Mouse (Mus musculus): ENCODE results near the gene Map3k13. TPM values are rescaled to one million over a fixed set of nuclear protein-coding genes. Genes with fewer than 3 reads are reported as not detected.

The Map3k13 gene
- total and polyA plus RNA-seq, 3 experiments, result 0.62 to 0.97 (median 0.96) TPM

GRCm38 (mm10) chr16:21827581-21827980 lies 33.4 kb downstream of the Map3k13 start:
- Histone ChIP-seq H3K27ac (no peak overlapping the region), H3K79me2 (replicated peaks; ENCODE audit: control insufficient read depth, insufficient read depth, low read length) (no peaks in the 10 kb centered on the region), H3K4me1 (ENCODE audit: control insufficient read depth, insufficient read depth, low read length) (0 out of 2 replicates have a peak, but pooled peaks cover 1% of the 10 kb centered on the region), H3K4me3 (no peak overlapping the region), H3K27me3 (ENCODE audit: control insufficient read depth, insufficient read depth, low read length) (no peaks in the 10 kb centered on the region), H3K36me3 (ENCODE audit: control insufficient read depth, insufficient read depth, low read length) (no peaks in the 10 kb centered on the region), H3K9ac (ENCODE audit: low read depth, low read length) (no peak overlapping the region)
- WGBS, result 37% methylated on average over 4 of the region's 4 CpGs
- no peak for DNase-seq
- no peak for TF ChIP-seq CTCF (IDR thresholded peaks at IDR 0.05)
- TF ChIP-seq EP300 (IDR thresholded peaks at IDR 0.05; ENCODE audit: insufficient read depth, low read depth, low read length), result no peak
- TF ChIP-seq POLR2A (IDR thresholded peaks at IDR 0.05; ENCODE audit: insufficient read depth, low read depth, low read length), result no peak
- intact Hi-C loops (cut with DNase I), result no loop called here

GRCm38 (mm10) chr16:21829711-21830110 lies 35.6 kb downstream of the Map3k13 start:
- Histone ChIP-seq H3K4me3 (no peak overlapping the region), H3K27ac (no peak overlapping the region), H3K36me3 (ENCODE audit: control insufficient read depth, insufficient read depth, low read length) (no peaks in the 10 kb centered on the region), H3K4me1 (ENCODE audit: control insufficient read depth, insufficient read depth, low read length) (0 out of 2 replicates have a peak, but pooled peaks cover 1% of the 10 kb centered on the region), H3K9ac (ENCODE audit: low read depth, low read length) (no peak overlapping the region), H3K79me2 (replicated peaks; ENCODE audit: control insufficient read depth, insufficient read depth, low read length) (no peaks in the 10 kb centered on the region), H3K27me3 (ENCODE audit: control insufficient read depth, insufficient read depth, low read length) (no peaks in the 10 kb centered on the region)
- intact Hi-C loops (cut with DNase I), result no loop called here
- TF ChIP-seq EP300 (IDR thresholded peaks at IDR 0.05; ENCODE audit: insufficient read depth, low read depth, low read length) (no peak), POLR2A (IDR thresholded peaks at IDR 0.05; ENCODE audit: insufficient read depth, low read depth, low read length) (no peak), CTCF (IDR thresholded peaks at IDR 0.05) (no peak)
- no peak for DNase-seq
- WGBS, result 30% methylated on average over 5 of the region's 5 CpGs

- no peaks in the 10 kb centered on the region for H3K27me3 ChIP-seq (ENCODE audit: control insufficient read depth, insufficient read depth, low read length)
- intact Hi-C loops (cut with DNase I), result no loop called here
- H3K4me3 ChIP-seq, result no peak overlapping the region
- H3K4me1 ChIP-seq (ENCODE audit: control insufficient read depth, insufficient read depth, low read length), result 0 out of 2 replicates have a peak, but pooled peaks cover 1% of the 10 kb centered on the region
- H3K36me3 ChIP-seq (ENCODE audit: control insufficient read depth, insufficient read depth, low read length), result no peaks in the 10 kb centered on the region
- no peak overlapping the region for H3K27ac ChIP-seq
- no peak overlapping the region for H3K9ac ChIP-seq (ENCODE audit: low read depth, low read length)
- no peak for DNase-seq
- no peaks in the 10 kb centered on the region for H3K79me2 ChIP-seq (replicated peaks; ENCODE audit: control insufficient read depth, insufficient read depth, low read length)
- TF ChIP-seq CTCF (IDR thresholded peaks at IDR 0.05) (no peak), POLR2A (IDR thresholded peaks at IDR 0.05; ENCODE audit: insufficient read depth, low read depth, low read length) (no peak), EP300 (IDR thresholded peaks at IDR 0.05; ENCODE audit: insufficient read depth, low read depth, low read length) (no peak)
- WGBS, result 59% methylated on average over 6 of the region's 6 CpGs
These were observed 36.6 kb downstream of the Map3k13 start for GRCm38 (mm10) chr16:21830784-21831183.

GRCm38 (mm10) chr16:21831764-21832163 lies 37.6 kb downstream of the Map3k13 start:
- intact Hi-C loops (cut with DNase I), result no loop called here
- 86% methylated on average over 5 of the region's 5 CpGs for WGBS

GRCm38 (mm10) chr16:21833469-21833868 lies 39.3 kb downstream of the Map3k13 start:
- H3K27me3 ChIP-seq (ENCODE audit: control insufficient read depth, insufficient read depth, low read length), result no peaks in the 10 kb centered on the region
- 73% methylated on average over 1 of the region's 1 CpGs for WGBS
- intact Hi-C loops (cut with DNase I), result no loop called here
- no peak overlapping the region for H3K9ac ChIP-seq (ENCODE audit: low read depth, low read length)
- no peak overlapping the region for H3K4me3 ChIP-seq
- no peak for DNase-seq
- H3K79me2 ChIP-seq (replicated peaks; ENCODE audit: control insufficient read depth, insufficient read depth, low read length), result no peaks in the 10 kb centered on the region
- no peaks in the 10 kb centered on the region; the same call in 1 of the 2 replicates for H3K4me1 ChIP-seq (ENCODE audit: control insufficient read depth, insufficient read depth, low read length)
- TF ChIP-seq POLR2A (IDR thresholded peaks at IDR 0.05; ENCODE audit: insufficient read depth, low read depth, low read length), result no peak
- 0 out of 2 replicates have a peak, but pooled peaks have one; percentile 14 for TF ChIP-seq CTCF (IDR thresholded peaks at IDR 0.05)
- no peak for TF ChIP-seq EP300 (IDR thresholded peaks at IDR 0.05; ENCODE audit: insufficient read depth, low read depth, low read length)
- no peak overlapping the region for H3K27ac ChIP-seq
- no peaks in the 10 kb centered on the region for H3K36me3 ChIP-seq (ENCODE audit: control insufficient read depth, insufficient read depth, low read length)

More at GRCm38 (mm10) chr16:21831764-21832163, 37.6 kb downstream of the Map3k13 start:
- Histone ChIP-seq H3K27ac (no peak overlapping the region), H3K4me3 (no peak overlapping the region), H3K27me3 (ENCODE audit: control insufficient read depth, insufficient read depth, low read length) (no peaks in the 10 kb centered on the region), H3K36me3 (ENCODE audit: control insufficient read depth, insufficient read depth, low read length) (no peaks in the 10 kb centered on the region), H3K9ac (ENCODE audit: low read depth, low read length) (no peak overlapping the region), H3K4me1 (ENCODE audit: control insufficient read depth, insufficient read depth, low read length) (peaks cover 1% of the 10 kb centered on the region; the same call in 1 of the 2 replicates), H3K79me2 (replicated peaks; ENCODE audit: control insufficient read depth, insufficient read depth, low read length) (no peaks in the 10 kb centered on the region)
- no peak for DNase-seq
- TF ChIP-seq CTCF (IDR thresholded peaks at IDR 0.05), result no peak
- no peak for TF ChIP-seq POLR2A (IDR thresholded peaks at IDR 0.05; ENCODE audit: insufficient read depth, low read depth, low read length)
- no peak for TF ChIP-seq EP300 (IDR thresholded peaks at IDR 0.05; ENCODE audit: insufficient read depth, low read depth, low read length)

- H3K4me1 ChIP-seq (ENCODE audit: control insufficient read depth, insufficient read depth, low read length), result no peaks in the 10 kb centered on the region; the same call in 1 of the 2 replicates
- H3K4me3 ChIP-seq, result no peak overlapping the region
- no peaks in the 10 kb centered on the region for H3K27me3 ChIP-seq (ENCODE audit: control insufficient read depth, insufficient read depth, low read length)
- WGBS, result 80% methylated on average over 10 of the region's 10 CpGs
- no peak for TF ChIP-seq CTCF (IDR thresholded peaks at IDR 0.05)
- no peak for TF ChIP-seq EP300 (IDR thresholded peaks at IDR 0.05; ENCODE audit: insufficient read depth, low read depth, low read length)
- no peak overlapping the region for H3K9ac ChIP-seq (ENCODE audit: low read depth, low read length)
- DNase-seq, result no peak
- H3K36me3 ChIP-seq (ENCODE audit: control insufficient read depth, insufficient read depth, low read length), result no peaks in the 10 kb centered on the region
- no peaks in the 10 kb centered on the region for H3K79me2 ChIP-seq (replicated peaks; ENCODE audit: control insufficient read depth, insufficient read depth, low read length)
- no peak overlapping the region for H3K27ac ChIP-seq
- intact Hi-C loops (cut with DNase I), result no loop called here
These were observed 39.8 kb downstream of the Map3k13 start for GRCm38 (mm10) chr16:21833970-21834369.
